Mouse (Mus musculus): ENCODE results near the gene Vamp1. TPM values are rescaled to one million over a fixed set of nuclear protein-coding genes. Genes with fewer than 3 reads are reported as not detected.
"Not testable (repeated sequence)": the region's sequence is repeated elsewhere in the genome, so short reads cannot be mapped to it uniquely, and the experiment has no call there.

Gene Vamp1
- total RNA-seq, 2 experiments from 2014 or later = 125 to 128 TPM

GRCm38 (mm10) chr6:125272228-125272785 lies 57.0 kb downstream of the Vamp1 start:
- no peak overlapping the region for H3K4me3 ChIP-seq
- intact Hi-C loops (cut with DNase I) = loop anchor here (5.0 kb wide), 2 partner anchors 125 to 225 kb away; partner anchors contain the start of genes Acrbp and Iffo1
- TF ChIP-seq CTCF (IDR thresholded peaks at IDR 0.05) = no peak
- H3K27ac ChIP-seq = no peak overlapping the region; the same call in 1 of the 2 replicates
- no peak for DNase-seq (ENCODE audit: extremely low spot score in 1 of 2, low spot score in 2 of 2)

GRCm38 (mm10) chr6:125274841-125275563 lies 59.7 kb downstream of the Vamp1 start:
- peak in 1 of 2 experiments; percentile 37 for DNase-seq (ENCODE audit: extremely low spot score in 1 of 2, low spot score in 2 of 2)
- Histone ChIP-seq H3K4me3 (no peak overlapping the region), H3K27ac (no peak overlapping the region)
- intact Hi-C loops (cut with DNase I) = loop anchor here (2.0 to 5.0 kb wide), 4 partner anchors 92 to 327 kb away; partner anchors contain the start of genes Acrbp and Iffo1
- peak; percentile 43 for TF ChIP-seq CTCF (IDR thresholded peaks at IDR 0.05)

- Histone ChIP-seq H3K27ac (no peak overlapping the region), H3K4me3 (no peak overlapping the region)
- intact Hi-C loops (cut with DNase I) = loop anchor here (5.0 kb wide), 1 partner anchor 323 kb away; no protein-coding TSS in a partner anchor
- no peak for DNase-seq (ENCODE audit: extremely low spot score in 1 of 2, low spot score in 2 of 2)
- no peak for TF ChIP-seq CTCF (IDR thresholded peaks at IDR 0.05)
These were observed 64.4 kb downstream of the Vamp1 start for GRCm38 (mm10) chr6:125279729-125280128.

GRCm38 (mm10) chr6:125282721-125283120 lies 67.4 kb downstream of the Vamp1 start:
- intact Hi-C loops (cut with DNase I); H3K4me3 ChIP-seq: not testable (repeated sequence)

GRCm38 (mm10) chr6:125284250-125284649 lies 68.9 kb downstream of the Vamp1 start:
- H3K27ac ChIP-seq = no peak overlapping the region
- no peak for TF ChIP-seq CTCF (IDR thresholded peaks at IDR 0.05)
- intact Hi-C loops (cut with DNase I) = no loop called here
- no peak overlapping the region for H3K4me3 ChIP-seq
- no peak for DNase-seq (ENCODE audit: extremely low spot score in 1 of 2, low spot score in 2 of 2)

More at GRCm38 (mm10) chr6:125282721-125283120, 67.4 kb downstream of the Vamp1 start:
- DNase-seq (ENCODE audit: extremely low spot score in 1 of 2, low spot score in 2 of 2); H3K27ac ChIP-seq: not testable (repeated sequence)

- no peak overlapping the region for H3K27ac ChIP-seq
- no peak overlapping the region for H3K4me3 ChIP-seq
- no peak for DNase-seq (ENCODE audit: extremely low spot score in 1 of 2, low spot score in 2 of 2)
- intact Hi-C loops (cut with DNase I) = no loop called here
- TF ChIP-seq CTCF (IDR thresholded peaks at IDR 0.05) = no peak
These were observed 69.4 kb downstream of the Vamp1 start for GRCm38 (mm10) chr6:125284751-125285150.

- H3K27ac ChIP-seq = no peak within 1 kb of the TSS
- TF ChIP-seq CTCF (IDR thresholded peaks at IDR 0.05) = no peak
These were observed 70.5 kb downstream of the Vamp1 start, which contains the start of gene Tuba3a for GRCm38 (mm10) chr6:125285890-125286289. TSS of gene Tuba3a (minus strand) at chr6:125286042.

GRCm38 (mm10) chr6:125286944-125287343 lies 71.6 kb downstream of the Vamp1 start:
- no peak for TF ChIP-seq CTCF (IDR thresholded peaks at IDR 0.05)
- DNase-seq (ENCODE audit: extremely low spot score in 1 of 2, low spot score in 2 of 2) = no peak
- no peak overlapping the region; the same call in 1 of the 2 replicates for H3K27ac ChIP-seq
- H3K4me3 ChIP-seq = no peak overlapping the region
- intact Hi-C loops (cut with DNase I) = no loop called here

More at GRCm38 (mm10) chr6:125285890-125286289, 70.5 kb downstream of the Vamp1 start, which contains the start of gene Tuba3a:
- DNase-seq (ENCODE audit: extremely low spot score in 1 of 2, low spot score in 2 of 2) = no peak
- no peak within 1 kb of the TSS for H3K4me3 ChIP-seq
- intact Hi-C loops (cut with DNase I) = no loop called here

GRCm38 (mm10) chr6:125288730-125289129 lies 73.4 kb downstream of the Vamp1 start:
- DNase-seq (ENCODE audit: extremely low spot score in 1 of 2, low spot score in 2 of 2) = no peak
- Histone ChIP-seq H3K4me3 (no peak overlapping the region), H3K27ac (no peak overlapping the region)
- TF ChIP-seq CTCF (IDR thresholded peaks at IDR 0.05) = no peak
- intact Hi-C loops (cut with DNase I) = no loop called here

GRCm38 (mm10) chr6:125291329-125291728 lies 76.0 kb downstream of the Vamp1 start:
- no peak for DNase-seq (ENCODE audit: extremely low spot score in 1 of 2, low spot score in 2 of 2)
- intact Hi-C loops (cut with DNase I) = no loop called here
- H3K27ac ChIP-seq = no peak overlapping the region
- TF ChIP-seq CTCF (IDR thresholded peaks at IDR 0.05) = no peak
- no peak overlapping the region for H3K4me3 ChIP-seq

GRCm38 (mm10) chr6:125292256-125292655 lies 76.9 kb downstream of the Vamp1 start:
- intact Hi-C loops (cut with DNase I) = no loop called here
- DNase-seq (ENCODE audit: extremely low spot score in 1 of 2, low spot score in 2 of 2) = no peak
- no peak overlapping the region for H3K27ac ChIP-seq
- no peak overlapping the region for H3K4me3 ChIP-seq
- TF ChIP-seq CTCF (IDR thresholded peaks at IDR 0.05) = no peak

- Histone ChIP-seq H3K27ac (no peak overlapping the region), H3K4me3 (no peak overlapping the region)
- intact Hi-C loops (cut with DNase I) = no loop called here
- no peak for DNase-seq (ENCODE audit: extremely low spot score in 1 of 2, low spot score in 2 of 2)
- TF ChIP-seq CTCF (IDR thresholded peaks at IDR 0.05) = no peak
These were observed 78.7 kb downstream of the Vamp1 start for GRCm38 (mm10) chr6:125294049-125294448.

Small RNA genes lying within 50 kb of the gene (microRNA-seq; reads per million reads assigned to microRNA genes)
- gene Mir3098 (0.24 to 1.5 reads per million in 2 experiments), gene Mir8113 (0 reads per million in 2 experiments)

Other genes starting within 250 kb of the Vamp1 start
- 100 to 1,000 TPM; 176 to 191 TPM for gene Pianp, start 218.9 kb upstream of the Vamp1 start, total RNA-seq (2021)
- 10 to 100 TPM; 48.2 to 50.6 TPM for gene Zfp384, start 206.4 kb upstream of the Vamp1 start, total RNA-seq (2021)
- 10 to 100 TPM; 49.5 to 56.6 TPM for gene Ing4, start 175.8 kb upstream of the Vamp1 start, total RNA-seq (2021)
- 10 to 100 TPM; 12.2 to 18.4 TPM for gene Acrbp, start 165.9 kb upstream of the Vamp1 start, total RNA-seq (2021)
- under 1 TPM; 0.50 to 0.68 TPM for gene Lpar5, start 147.6 kb upstream of the Vamp1 start, total RNA-seq (2021)
- 100 to 1,000 TPM; 166 to 171 TPM for gene Chd4, start 119.6 kb upstream of the Vamp1 start, total RNA-seq (2021)
- gene Nop2, start 83.6 kb upstream of the Vamp1 start, total RNA-seq (2021) = 10 to 100 TPM; 28.1 to 32.1 TPM
- gene Iffo1, start 70.3 kb upstream of the Vamp1 start, total RNA-seq (2021) = 10 to 100 TPM; 64.6 to 67.1 TPM
- 1,000 to 10,000 TPM; 2,312 to 2,314 TPM for gene Gapdh, start 49.1 kb upstream of the Vamp1 start, total RNA-seq (2021)
- 10 to 100 TPM; 22.6 to 23.4 TPM for gene Ncapd2, start 23.9 kb upstream of the Vamp1 start, total RNA-seq (2021)
- gene Mrpl51, start 23.8 kb upstream of the Vamp1 start, total RNA-seq (2021) = 10 to 100 TPM; 69.1 to 74.5 TPM
- gene Tapbpl, start 16.3 kb downstream of the Vamp1 start, total RNA-seq (2021) = 1 to 10 TPM; 5.0 to 6.0 TPM
- gene Cd27, start 21.5 kb downstream of the Vamp1 start, total RNA-seq (2021) = not detected
- not detected for gene Tuba3a, start 70.5 kb downstream of the Vamp1 start, total RNA-seq (2021)
- gene Ltbr, start 98.3 kb downstream of the Vamp1 start, total RNA-seq (2021) = 1 to 10 TPM; 7.9 to 9.1 TPM
- gene Scnn1a, start 105.1 kb downstream of the Vamp1 start, total RNA-seq (2021) = 1 to 10 TPM; 2.5 to 2.7 TPM
- 10 to 100 TPM; 10.8 to 11.1 TPM for gene Tnfrsf1a, start 133.8 kb downstream of the Vamp1 start, total RNA-seq (2021)
- gene Plekhg6, start 165.2 kb downstream of the Vamp1 start, total RNA-seq (2021) = under 1 TPM; 0.30 to 0.34 TPM